Mouse (Mus musculus) MEL (cell line): ENCODE results near the gene Pid1. TPM values are rescaled to one million over a fixed set of nuclear protein-coding genes. Genes with fewer than 3 reads are reported as not detected.

ENCODE experiments used
- DNase-seq: peaks from one replicate; pipeline ENCODE4 v3.0.0; 2011; ENCODE audit warnings: low read depth, low spot score
- H3K27ac ChIP-seq: 2 replicates; pipeline ENCODE4 v1.5.1; 2012; ENCODE audit warnings: low read depth, mild to moderate bottlenecking, control low read depth, low read length, moderate library complexity; ENCODE audit not compliant: control insufficient read depth
- H3K27me3 ChIP-seq, 2 experiments: fragments of 150-350 bp in 1 of 2; sonication (generic) in 1 of 2; 2 replicates each; pipeline ENCODE4 v1.6.1; 2012; ENCODE audit warnings: low read length in 2 of 2, mild to moderate bottlenecking in 2 of 2, improper control_type of control experiment in 1 of 2, moderate library complexity in 1 of 2; ENCODE audit not compliant: insufficient read depth in 2 of 2, control insufficient read depth in 1 of 2
- H3K36me3 ChIP-seq, 2 experiments: 2 replicates each; pipeline ENCODE4 v1.6.1; 2012 to 2014; ENCODE audit warnings: low read length in 2 of 2, improper control_type of control experiment in 1 of 2, inconsistent platforms in 1 of 2, mild to moderate bottlenecking in 1 of 2; ENCODE audit not compliant: insufficient read depth in 2 of 2, control insufficient read depth in 1 of 2
- H3K4me1 ChIP-seq, 2 experiments: fragments of 150-350 bp in 1 of 2; sonication (generic) in 1 of 2; 2 replicates each; pipeline ENCODE4 v1.6.1; 2012; ENCODE audit warnings: low read length in 2 of 2, improper control_type of control experiment in 1 of 2, mild to moderate bottlenecking in 1 of 2; ENCODE audit not compliant: insufficient read depth in 2 of 2, control insufficient read depth in 1 of 2
- H3K4me3 ChIP-seq, 2 experiments: fragments of 150-350 bp in 1 of 2; sonication (generic) in 1 of 2; 2 replicates each; pipeline ENCODE4 v1.5.1; 2012; ENCODE audit warnings: low read depth in 2 of 2, low read length in 2 of 2, mild to moderate bottlenecking in 2 of 2, moderate library complexity in 2 of 2, control low read depth in 1 of 2, improper control_type of control experiment in 1 of 2; ENCODE audit not compliant: control insufficient read depth in 1 of 2, insufficient read depth in 1 of 2
- H3K79me2 ChIP-seq: 2 replicates; pipeline ENCODE4 v1.6.1; 2012; ENCODE audit warnings: mild to moderate bottlenecking, low read length, moderate library complexity; ENCODE audit not compliant: control insufficient read depth, poor library complexity, insufficient read depth
- H3K9ac ChIP-seq: 2 replicates; pipeline ENCODE4 v1.6.1; 2012; ENCODE audit warnings: low read depth, mild to moderate bottlenecking, control low read depth, low read length, moderate library complexity; ENCODE audit not compliant: control insufficient read depth, poor library complexity, severe bottlenecking
- H3K9me3 ChIP-seq: fragments of 150-350 bp; sonication (generic); replicated peaks from 2 replicates; pipeline ENCODE4 v1.6.1; 2012; ENCODE audit warnings: mild to moderate bottlenecking, low read length, improper control_type of control experiment, moderate library complexity; ENCODE audit not compliant: insufficient read depth
- CTCF ChIP-seq, 3 experiments: IDR thresholded peaks in 2 of 3; conservative IDR thresholded peaks in 1 of 3; 2 replicates each; pipeline ENCODE4 v1.5.1; 2011 to 2012; ENCODE audit warnings: low read length in 3 of 3, low read depth in 2 of 3, mild to moderate bottlenecking in 2 of 3, improper control_type of control experiment in 1 of 3, inconsistent platforms in 1 of 3, mixed read lengths in 1 of 3, moderate library complexity in 1 of 3; ENCODE audit not compliant: control insufficient read depth in 1 of 3, insufficient read depth in 1 of 3, poor library complexity in 1 of 3, severe bottlenecking in 1 of 3
- E2F4 ChIP-seq: IDR thresholded peaks from 2 replicates; pipeline ENCODE4 v1.6.1; 2011; ENCODE audit warnings: low read depth, low read length, improper control_type of control experiment, borderline replicate concordance
- ELF1 ChIP-seq: IDR thresholded peaks from 2 replicates; pipeline ENCODE4 v1.6.1; 2014; ENCODE audit warnings: low read depth, mild to moderate bottlenecking, inconsistent platforms, low read length, improper control_type of control experiment, moderate library complexity
- ETS1 ChIP-seq: IDR thresholded peaks from 2 replicates; pipeline ENCODE4 v1.6.1; 2012; ENCODE audit warnings: low read depth, mild to moderate bottlenecking, inconsistent platforms, low read length, improper control_type of control experiment, moderate library complexity
- GABPA ChIP-seq: IDR thresholded peaks from 2 replicates; pipeline ENCODE4 v1.6.1; 2012; ENCODE audit warnings: low read depth, mild to moderate bottlenecking, inconsistent platforms, low read length, improper control_type of control experiment, moderate library complexity
- GATA1 ChIP-seq: IDR thresholded peaks from 2 replicates; pipeline ENCODE4 v1.6.1; 2011; ENCODE audit warnings: low read depth, low read length, improper control_type of control experiment
- HCFC1 ChIP-seq: IDR thresholded peaks from 2 replicates; pipeline ENCODE4 v1.6.1; 2012; ENCODE audit warnings: low read depth, mild to moderate bottlenecking, inconsistent platforms, low read length, improper control_type of control experiment, moderate library complexity
- KAT2A ChIP-seq: conservative IDR thresholded peaks from 2 replicates; pipeline ENCODE4 v1.6.1; 2012; ENCODE audit warnings: low read depth, low read length, improper control_type of control experiment, inconsistent platforms
- MAFK ChIP-seq: IDR thresholded peaks from 2 replicates; pipeline ENCODE4 v1.6.1; 2011; ENCODE audit warnings: low read depth, mild to moderate bottlenecking, low read length, improper control_type of control experiment, borderline replicate concordance
- MAX ChIP-seq: IDR thresholded peaks from 2 replicates; pipeline ENCODE4 v1.6.1; 2011; ENCODE audit warnings: low read length, improper control_type of control experiment
- MXI1 ChIP-seq: IDR thresholded peaks from 2 replicates; pipeline ENCODE4 v1.6.1; 2011; ENCODE audit warnings: mild to moderate bottlenecking, low read depth, low read length, improper control_type of control experiment
- MYB ChIP-seq: IDR thresholded peaks from 2 replicates; pipeline ENCODE4 v1.6.1; 2011; ENCODE audit warnings: mild to moderate bottlenecking, low read depth, low read length, improper control_type of control experiment
- MYC ChIP-seq: IDR thresholded peaks from 2 replicates; pipeline ENCODE4 v1.6.1; 2011; ENCODE audit warnings: low read depth, mild to moderate bottlenecking, low read length, improper control_type of control experiment, moderate library complexity
- NRF1 ChIP-seq: IDR thresholded peaks from 2 replicates; pipeline ENCODE4 v1.6.1; 2014; ENCODE audit warnings: low read depth, mild to moderate bottlenecking, inconsistent platforms, low read length, improper control_type of control experiment, moderate library complexity; ENCODE audit not compliant: poor library complexity, insufficient read depth, severe bottlenecking
- POLR2A ChIP-seq, 2 experiments: IDR thresholded peaks; 2 replicates each; pipeline ENCODE4 v1.6.1; 2011 to 2012; ENCODE audit warnings: low read length in 2 of 2, mild to moderate bottlenecking in 2 of 2, control low read depth in 1 of 2, improper control_type of control experiment in 1 of 2, low read depth in 1 of 2, moderate library complexity in 1 of 2; ENCODE audit not compliant: control insufficient read depth in 1 of 2, insufficient read depth in 1 of 2, poor library complexity in 1 of 2
- POLR2AphosphoS2 ChIP-seq: IDR thresholded peaks from 2 replicates; pipeline ENCODE4 v1.6.1; 2011; ENCODE audit warnings: low read length, improper control_type of control experiment
- POLR2AphosphoS5 ChIP-seq: IDR thresholded peaks from 2 replicates; pipeline ENCODE4 v1.6.1; 2012; ENCODE audit warnings: low read depth, borderline replicate concordance, mild to moderate bottlenecking, inconsistent platforms, low read length, moderate library complexity, mixed read lengths
- RAD21 ChIP-seq: IDR thresholded peaks from 2 replicates; pipeline ENCODE4 v1.6.1; 2011; ENCODE audit warnings: mild to moderate bottlenecking, low read depth, low read length, improper control_type of control experiment
- SIN3A ChIP-seq: IDR thresholded peaks from 2 replicates; pipeline ENCODE4 v1.6.1; 2012; ENCODE audit warnings: low read length, improper control_type of control experiment, inconsistent platforms
- TBP ChIP-seq: IDR thresholded peaks from 2 replicates; pipeline ENCODE4 v1.8.0; 2011; ENCODE audit warnings: low read depth, low read length, improper control_type of control experiment
- TCF12 ChIP-seq: IDR thresholded peaks from 2 replicates; pipeline ENCODE4 v1.6.1; 2014; ENCODE audit warnings: low read depth, mild to moderate bottlenecking, inconsistent platforms, low read length, improper control_type of control experiment, moderate library complexity
- USF1 ChIP-seq: IDR thresholded peaks from 2 replicates; pipeline ENCODE4 v1.6.1; 2014; ENCODE audit warnings: low read depth, mild to moderate bottlenecking, inconsistent platforms, low read length, improper control_type of control experiment, moderate library complexity
- USF2 ChIP-seq, 2 experiments: IDR thresholded peaks; 2 replicates each; pipeline ENCODE4 v1.6.1; 2011 to 2012; ENCODE audit warnings: improper control_type of control experiment in 2 of 2, low read length in 2 of 2, borderline replicate concordance in 1 of 2, inconsistent platforms in 1 of 2, low read depth in 1 of 2, mild to moderate bottlenecking in 1 of 2; ENCODE audit not compliant: insufficient read depth in 1 of 2
- ZC3H11A ChIP-seq: IDR thresholded peaks from 2 replicates; pipeline ENCODE4 v1.6.1; 2012; ENCODE audit warnings: low read depth, mild to moderate bottlenecking, inconsistent platforms, low read length, improper control_type of control experiment
- ZMIZ1 ChIP-seq: IDR thresholded peaks from 2 replicates; pipeline ENCODE4 v1.6.1; 2012; ENCODE audit warnings: low read depth, mild to moderate bottlenecking, inconsistent platforms, low read length, improper control_type of control experiment, moderate library complexity
- ZNF384 ChIP-seq: IDR thresholded peaks from 2 replicates; pipeline ENCODE4 v1.6.1; 2012; ENCODE audit warnings: low read depth, mild to moderate bottlenecking, inconsistent platforms, low read length, improper control_type of control experiment
- polyA plus RNA-seq, 2 experiments: library from polyadenylated mRNA; stranded (reverse) in 1 of 2; unstranded in 1 of 2; fragments of >175 nt in 1 of 2; fragments of >200 nt in 1 of 2; gene quantifications; 2 replicates each; pipeline versions ENCODE4 v1.2.1 to v1.2.4; 2012; ENCODE audit warnings: low replicate concordance in 2 of 2, low read depth in 1 of 2; ENCODE audit not compliant: insufficient read length in 2 of 2, insufficient read depth in 1 of 2, missing spikeins in 1 of 2
- total RNA-seq: library from RNA; depleted of rRNA; stranded (reverse); fragments of 300-350 nt; gene quantifications from 2 replicates; pipeline ENCODE4 v1.2.3, GENCODE M21; 2012

Pid1 gene
- total and polyA plus RNA-seq, 3 experiments = not detected

GRCm38 (mm10) chr1:84251205-84251604, 112.8 kb downstream of the Pid1 start:
- Histone ChIP-seq H3K4me1 (no peaks in the 10 kb centered on the region), H3K79me2 (no peaks in the 10 kb centered on the region), H3K9me3 (no peaks in the 10 kb centered on the region), H3K27me3 (no peaks in the 10 kb centered on the region), H3K36me3 (no peaks in the 10 kb centered on the region), H3K9ac (no peak overlapping the region), H3K4me3 (no peak overlapping the region), H3K27ac (no peak overlapping the region)
- TF ChIP-seq MYC (no peak), USF1 (no peak), POLR2AphosphoS5 (no peak), POLR2A (IDR thresholded peaks at IDR 0.05; ENCODE audit: control insufficient read depth in 1 of 2, insufficient read depth in 1 of 2, low read depth in 1 of 2, low read length in 2 of 2, poor library complexity in 1 of 2) (no peak)
- no peak for DNase-seq

- Histone ChIP-seq H3K27me3 (no peaks in the 10 kb centered on the region), H3K4me3 (no peak overlapping the region), H3K36me3 (no peaks in the 10 kb centered on the region), H3K27ac (no peak overlapping the region), H3K9ac (no peak overlapping the region), H3K9me3 (no peaks in the 10 kb centered on the region), H3K79me2 (no peaks in the 10 kb centered on the region), H3K4me1 (no peaks in the 10 kb centered on the region)
- DNase-seq = no peak
- TF ChIP-seq ETS1 (no peak), POLR2A (IDR thresholded peaks at IDR 0.05; ENCODE audit: control insufficient read depth in 1 of 2, insufficient read depth in 1 of 2, low read depth in 1 of 2, low read length in 2 of 2, poor library complexity in 1 of 2) (no peak), TBP (no peak), MXI1 (no peak), POLR2AphosphoS2 (no peak), KAT2A (no peak), CTCF (IDR thresholded peaks at IDR 0.05 in 2 of 3, conservative IDR thresholded peaks at IDR 0.05 in 1 of 3; ENCODE audit: control insufficient read depth in 1 of 3, insufficient read depth in 1 of 3, low read depth in 2 of 3, low read length in 3 of 3, poor library complexity in 1 of 3, severe bottlenecking in 1 of 3) (no peak), SIN3A (no peak), HCFC1 (no peak), MYB (no peak), ELF1 (no peak)
Observed at GRCm38 (mm10) chr1:84250770-84251169, 113.2 kb downstream of the Pid1 start.

GRCm38 (mm10) chr1:84249772-84250338, 114.1 kb downstream of the Pid1 start:
- Histone ChIP-seq H3K27me3 (no peaks in the 10 kb centered on the region), H3K4me1 (no peaks in the 10 kb centered on the region), H3K36me3 (no peaks in the 10 kb centered on the region), H3K79me2 (no peaks in the 10 kb centered on the region), H3K9ac (no peak overlapping the region), H3K27ac (no peak overlapping the region), H3K4me3 (no peak overlapping the region), H3K9me3 (no peaks in the 10 kb centered on the region)
- TF ChIP-seq GATA1 (no peak), MAFK (no peak), E2F4 (no peak), GABPA (no peak), USF2 (IDR thresholded peaks at IDR 0.05; ENCODE audit: borderline replicate concordance in 1 of 2, insufficient read depth in 1 of 2, low read depth in 1 of 2, low read length in 2 of 2) (no peak), TCF12 (no peak), MAX (no peak), NRF1 (no peak), ZC3H11A (no peak), POLR2AphosphoS5 (no peak), ZMIZ1 (no peak), MYB (no peak), ZNF384 (no peak), RAD21 (no peak), ETS1 (no peak)
- DNase-seq = no peak
